Mouse (Mus musculus) CD4-positive, CD25-positive, alpha-beta regulatory T cell (primary cell): ENCODE data around the gene Lrrn1. TPM values are rescaled to one million over a fixed set of nuclear protein-coding genes. Genes with fewer than 3 reads are reported as not detected.

ENCODE experiments used
- polyA plus RNA-seq: library from polyadenylated mRNA; unstranded; fragments of 100-300 nt; shearing (Covaris generic); gene quantifications from one replicate; pipeline ENCODE4 v1.2.1, GENCODE M21; 2017

The Lrrn1 gene
- polyA plus RNA-seq: not detected

GRCm38 (mm10) chr6:107528877-107529864 is at the start of gene Lrrn1:
Gene Lrrn1 (plus strand): TSS chr6:107529768.

